Mouse (Mus musculus) left cerebral cortex, postnatal 36 days (tissue): Measurements from ENCODE around the gene Magt1. TPM values are rescaled to one million over a fixed set of nuclear protein-coding genes. Genes with fewer than 3 reads are reported as not detected.
"Not testable (repeated sequence)": the region's sequence is repeated elsewhere in the genome, so short reads cannot be mapped to it uniquely, and the experiment has no call there.

ENCODE experiments used
- DNase-seq, 2 experiments: peaks; one replicate each; pipeline ENCODE4 v3.0.0; 2021 to 2022; ENCODE audit warnings: low spot score in 2 of 2, mixed read lengths in 1 of 2
- intact Hi-C: fragments of 180-260 bp; cut with DNase I; formaldehyde crosslinking; loops from one replicate; pipeline ENCODE4 v1.15.1; 2025
- total RNA-seq, 2 experiments: library from RNA; stranded (reverse); gene quantifications; 2 replicates each; pipeline ENCODE4 v1.2.3; 2021

Magt1 gene
- total RNA-seq, 2 experiments from 2014 or later = 13.0 to 14.6 TPM

- intact Hi-C loops = no loop called here
- DNase-seq = no peak
Measured at GRCm38 (mm10) chrX:106001605-106002004, 10.1 kb downstream of the Magt1 start.

- intact Hi-C loops, DNase-seq: not testable (repeated sequence)
Measured at GRCm38 (mm10) chrX:105957091-105957490, 54.6 kb downstream of the Magt1 start.

GRCm38 (mm10) chrX:105953999-105954398 lies 57.7 kb downstream of the Magt1 start:
- intact Hi-C loops = no loop called here
- no peak for DNase-seq

- intact Hi-C loops = no loop called here
- DNase-seq = no peak
Measured at GRCm38 (mm10) chrX:105946357-105946756, 65.3 kb downstream of the Magt1 start.

- intact Hi-C loops = no loop called here
- DNase-seq = no peak
Measured at GRCm38 (mm10) chrX:105939245-105939644, 72.5 kb downstream of the Magt1 start.

GRCm38 (mm10) chrX:105937736-105938135 lies 74.0 kb downstream of the Magt1 start:
- intact Hi-C loops = no loop called here
- no peak for DNase-seq

GRCm38 (mm10) chrX:105934341-105934740 lies 77.4 kb downstream of the Magt1 start:
- intact Hi-C loops = loop anchor here (5.0 kb wide), 1 partner anchor 78 kb away; the partner anchor contains the start of gene Magt1
- DNase-seq = no peak

- DNase-seq = no peak
- intact Hi-C loops = loop anchor here (5.0 kb wide), 1 partner anchor 83 kb away; the partner anchor contains the start of gene Magt1
Measured at GRCm38 (mm10) chrX:105929478-105930038, 82.1 kb downstream of the Magt1 start.

GRCm38 (mm10) chrX:105928861-105929477 lies 82.7 kb downstream of the Magt1 start, which contains the start of gene Atrx:
Gene Atrx, minus strand, starts transcription at chrX:105929403.
- DNase-seq = peak; percentile 75 to 76
- intact Hi-C loops = no loop called here

- intact Hi-C loops = no loop called here
- DNase-seq = peak; percentile 11 to 19
Measured at GRCm38 (mm10) chrX:105927941-105928860, 83.5 kb downstream of the Magt1 start.

- intact Hi-C loops = no loop called here
- peak; percentile 4 to 5 for DNase-seq
Measured at GRCm38 (mm10) chrX:105926121-105926735, 85.5 kb downstream of the Magt1 start.

GRCm38 (mm10) chrX:105924326-105925070 lies 87.2 kb downstream of the Magt1 start:
- no peak for DNase-seq
- intact Hi-C loops = no loop called here

GRCm38 (mm10) chrX:105923896-105924295 lies 87.8 kb downstream of the Magt1 start:
- no peak for DNase-seq
- intact Hi-C loops = no loop called here

- intact Hi-C loops = not testable (repeated sequence)
Measured at GRCm38 (mm10) chrX:105922986-105923385, 88.7 kb downstream of the Magt1 start.

GRCm38 (mm10) chrX:105921421-105921820 lies 90.3 kb downstream of the Magt1 start:
- intact Hi-C loops = no loop called here
- DNase-seq = no peak

More at GRCm38 (mm10) chrX:105922986-105923385, 88.7 kb downstream of the Magt1 start:
- DNase-seq = not testable (repeated sequence)
